Mouse (Mus musculus) layer of hippocampus, adult 11-12 months (tissue): ENCODE measurements around the gene Dbp.

Experiments
- DNase-seq: peaks from one replicate; pipeline ENCODE4 v3.0.0; 2022; ENCODE audit warnings: low spot score

Dbp gene

DNA sequence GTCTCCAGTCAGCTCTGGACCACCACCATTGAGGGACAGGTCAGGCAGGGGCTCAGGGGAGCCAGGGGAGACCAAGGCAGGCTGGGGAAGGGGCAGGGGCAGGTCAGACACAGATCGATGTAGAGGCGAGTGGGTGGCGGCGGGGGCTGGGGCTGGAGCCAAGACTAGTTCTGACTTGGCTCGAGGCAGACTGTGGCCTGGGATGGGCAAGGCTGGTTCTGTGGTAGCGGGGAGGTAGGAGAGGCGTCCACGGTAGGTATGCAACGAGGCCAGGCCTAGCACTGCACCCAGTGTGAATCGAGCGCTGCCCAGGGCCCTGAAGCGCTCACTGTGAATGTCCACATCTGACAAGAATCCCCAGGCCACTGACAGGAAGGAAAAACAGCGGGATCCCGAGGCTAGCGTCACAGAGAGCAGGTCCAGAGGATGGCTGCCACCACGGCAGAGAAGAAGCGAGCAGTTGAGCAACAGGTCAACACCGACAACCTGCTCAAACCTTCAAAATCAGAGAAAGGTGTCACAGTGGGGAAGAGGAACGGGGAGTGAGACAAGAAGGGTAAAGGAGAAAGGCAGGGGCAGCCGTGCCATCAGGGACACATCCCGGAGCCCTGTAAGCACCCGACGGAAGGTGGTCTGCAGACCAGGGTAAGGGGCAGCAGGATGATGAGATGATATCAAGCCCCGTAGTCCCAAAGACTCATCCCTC is 6.6 kb downstream of the Dbp start:
- peak; percentile 28 for DNase-seq

DNA sequence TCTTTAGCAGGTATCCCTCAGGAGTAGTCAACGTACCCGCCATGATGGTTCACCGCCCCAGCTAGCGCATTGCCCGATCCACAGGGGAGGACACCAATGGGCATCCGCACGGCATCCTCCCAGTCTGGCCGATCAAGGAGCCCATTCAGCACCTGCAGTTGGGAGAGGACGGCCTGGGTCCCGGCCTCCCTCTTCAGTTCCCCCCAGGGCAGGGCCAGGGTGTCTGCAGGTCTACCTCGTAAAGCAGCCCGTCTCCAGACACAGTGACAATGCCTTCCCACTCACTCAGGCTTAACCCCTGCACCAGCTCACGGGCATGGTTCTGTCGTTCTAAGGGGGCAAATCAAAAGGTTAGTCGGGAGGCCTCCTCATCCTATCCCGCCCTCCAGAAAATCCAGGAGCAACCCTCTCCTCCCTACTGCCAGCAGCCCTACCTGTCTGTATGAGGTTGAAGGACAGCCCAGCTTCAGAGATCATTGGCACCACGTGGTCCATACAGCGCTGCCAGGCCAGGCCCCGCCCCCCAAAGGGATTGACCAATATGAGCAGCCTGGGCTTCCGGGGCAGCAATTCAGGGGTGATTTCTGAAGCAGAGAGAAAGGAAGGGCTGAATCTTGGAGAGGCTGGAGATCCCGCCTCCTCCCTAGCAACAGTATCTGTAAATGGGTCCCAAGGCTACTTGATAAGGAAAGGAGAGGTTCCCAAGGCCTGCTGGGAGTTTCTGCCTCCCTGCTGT is 7.3 kb downstream of the Dbp start:
- peak; percentile 44 for DNase-seq

DNA sequence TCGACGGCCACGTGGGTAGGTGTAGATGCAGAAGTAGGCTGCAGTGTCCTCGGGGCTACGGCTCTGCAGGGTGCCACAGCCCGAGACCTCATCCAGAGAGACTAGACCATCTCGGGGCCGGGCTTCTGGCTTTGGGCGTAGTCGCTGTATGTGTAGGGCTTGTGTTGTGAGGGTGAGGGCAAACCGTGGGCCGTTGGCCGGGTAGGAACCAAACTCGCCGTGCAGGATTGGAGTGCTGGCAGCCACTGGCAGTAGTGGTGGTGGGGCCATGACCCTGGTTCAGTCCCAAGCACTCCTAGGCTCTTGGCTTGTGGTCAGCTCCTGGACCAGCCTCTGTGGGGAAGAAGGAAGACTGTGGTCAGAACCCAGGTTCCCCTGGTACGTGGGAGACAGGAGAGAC is 8.5 kb downstream of the Dbp start:
- no peak for DNase-seq

DNA sequence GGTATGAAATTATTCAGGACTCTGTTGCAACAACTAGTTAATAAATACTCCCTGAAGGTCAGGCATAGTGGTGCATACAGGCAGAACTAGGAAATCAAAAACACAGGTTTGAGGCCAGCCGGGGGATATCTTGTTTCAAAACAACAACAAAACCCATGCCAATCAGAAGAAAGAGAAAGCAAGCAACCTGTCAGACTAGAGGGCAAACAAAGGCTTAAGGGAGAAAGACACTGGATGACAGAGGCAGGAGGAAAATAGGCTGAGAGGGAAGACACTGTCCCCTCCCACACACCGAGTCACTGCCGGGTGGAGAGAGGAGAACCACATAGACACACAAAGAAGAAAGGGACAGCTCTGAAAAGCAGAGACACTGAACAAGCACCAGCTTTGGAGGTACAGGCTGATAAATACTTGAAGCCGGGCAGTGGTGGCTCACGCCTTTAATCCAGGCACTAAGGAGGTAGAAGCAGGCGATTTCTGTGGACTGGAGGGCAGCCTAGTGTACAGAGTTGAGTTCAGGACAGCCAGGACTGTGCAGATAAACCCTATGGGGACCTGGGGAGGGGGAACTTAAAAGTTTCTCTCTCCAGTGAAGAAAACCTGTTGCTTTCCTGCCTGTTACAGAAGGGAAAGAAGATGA is 9.1 kb downstream of the Dbp start:
- DNase-seq: no peak

DNA sequence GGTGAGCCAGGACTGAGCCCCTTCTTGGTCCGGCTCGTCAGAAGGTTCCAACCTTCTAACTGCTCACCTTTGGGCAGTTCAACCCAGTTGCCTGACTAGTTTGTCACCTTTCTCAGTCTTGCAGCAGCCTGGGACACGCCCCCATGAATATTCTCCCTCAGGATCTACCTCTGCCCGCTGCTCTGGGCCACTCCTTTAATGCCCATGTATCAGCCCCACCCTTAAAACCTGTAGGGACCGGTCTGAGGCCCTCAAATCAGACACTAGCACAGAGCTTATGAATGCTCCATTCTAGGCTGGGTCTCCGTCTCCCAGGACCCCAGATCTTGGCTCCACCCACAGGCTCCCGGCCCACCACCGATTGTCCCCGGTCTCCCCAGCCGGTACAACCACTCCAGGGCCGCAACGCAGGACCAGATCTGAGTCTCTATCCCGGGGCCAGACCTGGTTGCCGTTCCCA is 9.8 kb downstream of the Dbp start:
- DNase-seq: no peak

DNA sequence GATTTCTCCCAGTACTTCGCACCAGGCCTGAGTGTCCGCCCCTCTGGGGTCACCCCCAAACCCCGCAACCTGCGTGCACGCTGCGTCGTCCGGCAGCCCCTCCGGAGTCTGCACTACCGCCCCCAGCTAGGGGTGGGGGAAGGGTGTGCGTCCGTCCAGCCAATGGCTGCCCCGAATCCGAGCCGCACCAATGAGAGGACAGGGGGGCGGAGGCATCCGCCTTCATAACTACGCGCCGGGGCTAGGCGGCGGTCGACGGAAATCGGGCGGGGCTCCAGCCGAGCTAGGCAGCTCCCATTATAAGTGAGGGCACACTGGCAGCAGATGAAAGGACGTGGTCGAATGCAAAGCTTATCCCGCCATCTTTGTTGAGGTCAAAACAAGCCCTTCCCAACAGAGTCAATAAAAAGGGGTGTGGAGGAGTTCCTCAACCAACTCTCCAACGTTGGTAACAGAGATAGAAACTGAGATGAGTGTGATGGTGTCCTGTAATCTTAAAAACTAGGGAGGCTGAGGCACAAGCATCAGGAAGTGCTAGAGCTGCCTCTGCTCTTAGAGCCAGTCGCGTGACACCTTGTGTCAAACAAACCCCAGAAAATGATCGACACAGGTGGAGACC is 10.3 kb downstream of the Dbp start, which contains the start of gene Rpl18:
Rpl18 (plus strand) TSS at position 368 of the 619 bp plus-strand sequence.
- DNase-seq: peak; percentile 98

DNA sequence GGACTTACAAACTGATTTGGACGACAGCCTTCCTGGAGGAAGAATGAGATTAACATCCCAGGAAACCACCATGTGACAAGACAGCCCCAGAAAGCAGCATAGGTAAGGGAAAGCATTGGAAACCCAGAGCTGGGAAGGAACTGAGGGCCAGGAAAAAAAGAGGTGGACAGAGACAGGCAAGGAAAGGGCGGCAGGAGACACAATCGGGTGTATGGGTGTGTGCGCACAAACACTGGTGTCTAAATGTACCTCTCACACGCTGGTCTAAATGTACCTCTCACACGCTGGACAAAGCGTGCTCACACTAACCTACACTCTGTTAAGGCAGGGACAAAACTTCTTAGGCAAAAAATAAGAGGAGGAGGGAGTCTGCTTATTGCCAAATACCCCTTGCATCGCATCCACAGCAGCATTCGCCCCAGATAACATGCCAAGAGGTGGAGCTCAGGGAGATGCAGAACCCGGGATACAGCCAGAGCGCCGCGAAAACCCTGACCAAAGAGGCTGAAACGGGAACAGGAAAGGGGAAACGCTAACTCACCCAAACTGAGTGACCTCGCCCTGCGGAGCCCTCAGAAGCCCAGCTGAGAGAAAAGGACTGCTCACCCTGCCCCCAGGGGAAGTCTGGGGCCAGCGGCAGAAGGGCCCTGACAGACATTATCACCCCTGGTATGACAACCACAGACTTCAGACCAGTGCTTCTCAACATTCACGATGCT is 11.0 kb downstream of the Dbp start:
- DNase-seq: peak; percentile 39

DNA sequence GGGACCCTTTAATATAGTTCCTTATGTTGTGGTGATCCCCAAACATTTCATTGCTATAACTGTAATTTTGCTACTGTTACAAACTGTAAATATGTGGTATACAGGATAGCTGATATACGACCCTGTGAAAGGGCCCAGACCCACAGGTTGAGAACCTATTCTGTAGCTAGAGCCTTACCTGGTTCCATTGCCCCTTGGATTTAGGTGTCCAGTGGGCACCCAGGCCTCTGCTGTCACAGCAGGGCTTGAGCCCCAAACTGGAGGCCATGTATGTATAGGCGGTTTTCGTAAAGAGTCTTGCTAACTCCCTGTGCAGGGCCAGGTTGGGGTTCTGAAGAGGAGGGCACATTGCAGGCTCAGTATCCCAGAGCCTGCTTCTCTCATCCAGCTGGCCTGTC is 11.6 kb downstream of the Dbp start:
- DNase-seq: no peak

DNA sequence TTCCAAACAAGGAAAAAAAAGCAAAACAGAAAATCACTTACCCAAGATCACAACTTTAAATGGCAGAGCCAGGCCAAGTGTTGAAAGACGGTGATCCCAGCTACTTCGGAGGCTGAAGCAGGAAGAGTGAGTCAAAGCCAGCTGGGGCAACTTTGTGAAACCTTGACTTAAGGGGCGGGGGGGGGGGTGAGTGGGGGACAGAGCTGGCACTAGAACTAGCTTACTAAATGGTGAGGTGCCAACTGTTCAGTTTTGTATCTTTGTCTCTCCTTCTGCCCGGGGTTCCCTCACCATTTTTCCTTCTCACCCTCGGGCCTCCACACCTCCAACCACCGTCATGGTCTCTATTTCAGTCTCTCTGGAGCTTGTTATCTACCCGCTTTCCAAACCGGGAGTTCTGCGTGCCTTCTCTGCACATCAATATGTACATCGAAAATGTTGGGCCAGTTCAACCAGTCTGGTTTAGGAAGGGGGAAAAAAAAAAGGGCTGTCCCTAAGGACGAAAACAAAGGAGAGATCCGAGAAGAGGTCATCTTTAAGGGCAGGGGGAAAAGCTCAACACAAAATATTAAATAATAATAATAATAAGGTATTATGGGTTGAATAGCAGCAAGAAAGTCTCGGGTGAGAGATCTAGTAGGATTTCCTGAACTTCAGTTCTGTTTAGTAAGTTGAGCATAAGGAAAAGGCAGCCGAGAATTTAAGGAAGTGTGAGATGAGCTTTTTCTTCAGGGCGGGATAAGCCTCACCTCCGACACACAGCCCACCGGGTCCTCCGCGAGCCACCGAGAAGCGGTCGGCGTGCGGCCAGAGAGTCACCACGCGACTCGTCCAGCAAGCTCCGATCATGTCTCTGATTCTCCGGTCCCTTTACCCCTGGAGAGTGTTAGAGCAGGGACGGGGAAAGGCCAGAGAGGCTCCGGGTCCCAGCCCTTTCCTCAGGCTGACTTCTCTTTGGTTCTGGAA is 12.3 kb downstream of the Dbp start:
- no peak for DNase-seq

DNA sequence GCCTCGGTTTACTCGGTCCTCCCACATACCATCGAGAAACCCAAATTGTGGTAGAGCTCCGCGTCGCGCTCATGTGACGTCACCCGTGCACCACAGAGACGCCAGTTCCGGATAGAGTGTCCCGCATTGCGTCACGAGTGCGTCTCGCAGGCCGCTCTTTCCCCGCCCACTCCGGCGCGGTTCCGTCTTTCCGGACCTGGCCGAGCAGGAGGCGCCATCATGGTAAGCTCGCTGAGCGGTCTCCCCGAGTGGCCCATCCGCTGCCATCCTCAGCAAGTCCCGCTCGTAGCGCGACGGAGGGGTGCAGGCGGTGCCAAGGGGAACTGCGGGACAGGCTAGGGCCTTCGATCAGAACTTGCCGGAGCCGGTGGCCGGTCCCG is 13.0 kb downstream of the Dbp start, which contains the start of gene Sphk2:
Sphk2 (minus strand) TSS at position 85 of the 380 bp plus-strand sequence.
- peak; percentile 99 for DNase-seq

DNA sequence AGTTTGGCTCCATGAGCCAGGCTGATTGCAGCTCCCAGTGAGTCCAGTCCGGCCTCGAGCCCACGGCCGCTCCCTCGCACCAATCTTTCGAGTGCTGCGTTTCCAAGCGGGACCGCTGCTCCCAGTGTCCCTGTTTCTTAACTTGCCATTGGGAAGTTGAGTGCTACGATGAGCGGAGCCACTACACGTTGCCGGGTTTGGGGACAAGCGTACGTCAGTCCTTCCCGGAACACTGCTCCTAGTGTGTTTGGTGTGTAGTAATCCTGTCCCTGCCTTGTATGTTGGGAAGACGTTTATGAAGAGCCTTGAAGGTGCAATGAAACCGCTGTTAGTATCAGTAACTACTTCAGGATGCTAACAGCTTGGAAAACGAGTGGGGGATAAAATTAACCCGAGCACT is 13.4 kb downstream of the Dbp start:
- no peak for DNase-seq

DNA sequence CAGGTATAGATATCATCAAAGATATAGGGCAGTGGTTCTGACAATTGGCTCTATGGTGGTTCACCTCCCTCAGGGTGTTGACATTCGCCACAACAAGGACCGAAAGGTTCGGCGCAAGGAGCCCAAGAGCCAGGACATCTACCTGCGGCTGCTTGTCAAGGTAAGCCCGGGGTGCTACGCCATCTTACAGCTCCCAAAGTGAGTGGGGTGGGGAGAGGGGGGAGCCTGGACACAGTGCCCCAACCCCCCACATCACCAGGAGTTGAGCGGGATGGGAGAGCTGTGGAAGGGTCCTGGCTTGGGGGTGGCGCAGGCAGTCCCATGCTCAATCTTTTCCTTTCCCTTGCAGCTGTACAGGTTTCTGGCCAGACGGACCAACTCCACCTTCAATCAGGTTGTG is 14.3 kb downstream of the Dbp start:
- no peak for DNase-seq

DNA sequence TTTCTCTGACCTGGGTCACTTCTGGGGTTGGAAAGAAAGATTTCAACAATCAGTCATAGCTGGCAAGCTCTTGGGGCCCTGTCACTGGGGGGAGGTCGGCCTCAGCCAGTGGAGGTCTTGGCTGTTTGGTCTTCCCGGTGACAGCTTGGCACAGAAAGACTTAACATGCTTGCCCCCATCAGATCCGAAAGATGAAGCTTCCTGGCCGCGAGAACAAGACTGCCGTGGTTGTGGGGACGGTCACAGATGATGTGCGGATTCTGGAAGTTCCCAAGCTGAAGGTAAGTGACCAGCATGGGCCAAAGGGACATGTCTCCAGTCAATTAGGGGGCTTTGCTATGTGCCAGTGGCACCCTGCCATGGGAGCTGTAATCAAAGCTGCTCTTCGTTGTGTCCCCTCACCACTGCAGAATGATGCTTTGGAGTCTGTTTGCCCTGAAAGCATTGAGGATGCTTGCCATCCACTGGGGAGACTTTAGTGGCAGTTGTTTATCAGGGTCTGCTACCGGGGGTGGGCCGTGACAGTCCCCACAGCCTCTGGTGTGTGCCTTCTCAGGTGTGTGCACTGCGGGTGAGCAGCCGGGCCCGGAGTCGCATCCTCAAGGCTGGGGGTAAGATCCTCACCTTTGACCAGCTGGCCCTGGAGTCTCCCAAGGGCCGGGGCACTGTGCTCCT is 15.0 kb downstream of the Dbp start:
- DNase-seq: no peak

DNA sequence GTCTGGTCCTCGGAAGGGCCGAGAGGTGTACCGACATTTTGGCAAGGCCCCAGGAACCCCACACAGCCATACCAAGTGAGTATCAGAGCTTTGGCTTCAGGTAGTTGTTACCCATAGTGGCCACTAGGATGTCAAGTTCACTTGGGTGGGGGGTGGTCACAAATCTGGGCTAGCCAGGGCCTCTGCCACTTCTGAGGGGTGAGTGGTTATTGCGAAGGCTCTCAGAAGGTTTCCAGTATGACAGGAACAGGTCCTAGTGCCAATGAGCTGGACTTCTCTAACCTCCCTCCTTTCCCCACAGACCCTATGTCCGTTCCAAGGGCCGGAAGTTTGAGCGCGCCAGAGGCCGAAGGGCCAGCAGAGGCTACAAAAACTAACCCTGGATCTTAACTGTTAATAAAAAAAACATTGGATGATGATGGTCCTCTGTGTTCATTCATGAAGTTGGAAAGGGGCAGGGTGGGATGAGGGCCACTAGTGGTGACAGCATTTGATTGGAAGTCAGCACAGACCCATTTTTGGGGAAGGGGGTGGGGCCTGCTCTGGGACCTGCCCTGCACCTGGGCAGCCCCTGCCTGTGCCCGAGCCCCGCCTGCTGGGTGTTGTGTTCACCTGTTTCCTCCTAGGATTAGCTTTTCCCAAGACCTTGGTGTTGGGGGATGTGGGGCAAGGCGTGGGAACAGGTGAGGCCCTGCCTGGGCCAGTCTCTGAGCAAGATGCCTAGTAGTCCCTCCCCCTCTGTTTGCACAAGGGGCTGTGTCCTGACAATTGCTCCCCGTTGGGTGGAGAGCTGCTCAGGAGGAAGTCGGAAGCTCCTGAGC is 15.7 kb downstream of the Dbp start, which contains the start of gene Fam83e:
Fam83e (plus strand) TSS at position 800 of the 821 bp plus-strand sequence.
- DNase-seq: no peak

DNA sequence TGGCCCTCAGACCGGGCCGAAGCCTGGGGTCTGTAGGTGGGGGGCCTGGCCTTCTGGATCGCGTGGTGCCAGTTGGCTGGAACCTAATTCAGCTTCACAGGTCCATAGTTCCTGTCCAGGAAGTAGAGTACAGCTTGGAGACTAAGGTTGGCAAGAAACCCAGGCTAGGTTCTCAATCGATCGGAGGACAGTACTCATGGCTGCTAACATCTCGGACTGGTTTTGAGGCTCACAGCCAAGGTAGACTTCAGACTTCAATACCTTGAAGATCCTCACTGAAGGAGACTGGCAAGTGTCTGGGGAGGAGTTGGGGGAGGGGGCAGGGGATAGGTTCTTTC is 16.3 kb downstream of the Dbp start:
- no peak for DNase-seq

DNA sequence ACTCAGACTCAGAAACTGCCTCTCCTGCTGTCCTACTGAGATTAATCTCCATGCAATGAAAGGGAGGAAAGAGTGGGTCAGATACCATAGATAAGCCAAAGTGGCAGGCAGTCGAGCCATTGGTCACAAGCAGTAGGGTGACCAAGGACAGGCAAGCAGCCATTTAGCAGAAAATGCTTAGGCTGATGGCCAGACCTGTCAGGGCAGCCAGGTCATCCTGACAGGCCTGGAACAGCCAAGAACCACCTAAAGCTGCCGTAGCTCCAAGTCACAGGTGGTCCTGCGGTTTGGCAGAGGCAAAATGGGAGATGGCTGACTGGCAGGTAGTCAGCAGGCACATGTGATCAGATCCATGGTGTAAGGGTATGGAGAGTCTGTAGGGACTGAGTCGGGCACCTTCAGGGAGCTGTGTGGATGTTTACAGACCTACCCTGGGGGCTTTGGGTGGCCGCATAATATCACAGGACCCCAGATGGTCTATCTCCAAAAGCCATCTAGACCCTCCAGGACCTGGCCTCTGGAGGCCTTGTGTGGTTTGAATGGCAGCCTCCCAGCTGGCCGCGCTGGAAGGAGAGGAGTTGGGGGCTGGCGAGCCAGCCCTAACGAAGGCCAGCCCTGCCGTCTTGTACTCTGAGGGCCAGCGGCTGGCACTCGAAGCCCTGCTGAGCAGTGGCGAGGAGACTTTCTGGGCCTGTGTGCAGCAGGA is 16.9 kb downstream of the Dbp start:
- no peak for DNase-seq

DNA sequence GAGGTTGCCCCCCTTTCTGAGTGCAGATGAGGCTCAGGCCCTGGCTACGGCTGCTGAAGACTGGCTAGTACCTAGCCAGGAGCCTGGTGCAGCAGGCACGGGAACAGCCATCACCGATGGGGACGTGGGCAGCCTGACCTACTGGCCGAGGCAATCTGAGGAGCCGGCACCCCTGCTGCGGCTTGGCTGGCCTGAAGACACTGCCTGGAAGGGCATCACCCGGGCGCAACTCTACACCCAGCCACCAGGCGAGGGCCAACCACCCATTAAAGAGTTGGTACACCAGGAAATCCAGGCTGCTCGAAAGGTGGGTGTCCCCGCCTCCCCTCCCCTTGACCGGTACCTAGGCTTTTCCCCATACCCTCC is 17.4 kb downstream of the Dbp start:
- no peak for DNase-seq

DNA sequence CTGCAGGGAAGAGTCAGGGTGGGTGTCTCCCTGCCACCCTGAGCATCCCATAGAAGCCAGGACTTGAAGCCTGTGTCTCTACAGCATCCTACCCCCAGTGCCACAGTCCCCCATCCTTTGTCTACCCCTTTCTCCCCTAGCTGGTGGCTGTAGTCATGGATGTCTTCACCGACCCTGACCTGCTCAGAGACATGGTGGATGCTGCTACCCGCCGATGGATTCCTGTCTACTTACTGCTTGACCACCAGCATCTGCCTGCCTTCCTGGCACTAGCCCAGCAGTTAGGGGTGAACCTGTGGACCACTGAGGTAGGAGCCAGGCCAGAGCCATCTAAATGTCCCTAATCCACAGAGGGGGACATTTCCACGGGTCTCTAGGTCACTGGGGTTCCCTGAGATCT is 18.4 kb downstream of the Dbp start:
- no peak for DNase-seq

DNA sequence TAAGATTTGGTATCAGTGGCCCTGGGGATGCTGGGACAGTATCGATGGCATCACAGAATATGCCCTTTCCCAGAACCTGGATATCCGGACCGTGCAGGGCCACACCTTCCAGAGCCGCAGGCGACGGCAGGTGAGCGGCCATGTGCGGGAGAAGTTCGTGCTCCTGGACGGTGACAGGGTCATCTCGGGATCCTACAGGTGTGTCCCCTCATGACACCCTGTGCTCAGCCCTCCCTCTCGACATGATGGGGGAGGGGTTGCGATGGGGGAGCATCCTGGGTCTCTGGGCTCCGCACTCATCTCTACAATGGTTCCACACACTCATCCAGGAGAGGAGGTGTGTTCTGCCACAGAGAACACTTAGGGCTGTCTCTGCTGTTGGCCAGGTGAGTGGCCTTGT is 18.9 kb downstream of the Dbp start:
- no peak for DNase-seq
